Mouse (Mus musculus) hindbrain, postnatal 0 days (tissue): ENCODE data around the gene Kirrel3. TPM values are rescaled to one million over a fixed set of nuclear protein-coding genes. Genes with fewer than 3 reads are reported as not detected.

ENCODE experiments used
- ATAC-seq: fragments of 200-750 bp; cut with Nextera tagmentation; 2 replicates; pipeline ENCODE4 v1.8.0; 2017; ENCODE audit warnings: mild to moderate bottlenecking, moderate TSS enrichment, moderate library complexity
- DNase-seq: peaks from one replicate; pipeline ENCODE4 v3.0.0-alpha.2; 2015; ENCODE audit warnings: low spot score
- H3K27ac ChIP-seq: fragments of 300-500 bp; sonication (generic); 2 replicates; pipeline ENCODE4 v1.5.1; 2014; ENCODE audit warnings: mild to moderate bottlenecking
- H3K27me3 ChIP-seq: fragments of 300-500 bp; sonication (generic); 2 replicates; pipeline ENCODE4 v1.6.1; 2014; ENCODE audit warnings: low read length, mixed read lengths; ENCODE audit not compliant: insufficient read depth
- H3K36me3 ChIP-seq: fragments of 300-500 bp; sonication (generic); 2 replicates; pipeline ENCODE4 v1.6.1; 2014; ENCODE audit warnings: low read length, mixed read lengths; ENCODE audit not compliant: insufficient read depth
- H3K4me1 ChIP-seq: fragments of 300-500 bp; sonication (generic); 2 replicates; pipeline ENCODE4 v1.6.1; 2014; ENCODE audit warnings: antibody characterized with exemption, low read length, mixed read lengths; ENCODE audit not compliant: insufficient read depth
- H3K4me2 ChIP-seq: fragments of 300-500 bp; sonication (generic); 2 replicates; pipeline ENCODE4 v1.6.1; 2014; ENCODE audit warnings: low read depth, mild to moderate bottlenecking, low read length, moderate library complexity, mixed read lengths
- H3K4me3 ChIP-seq: fragments of 300-500 bp; sonication (generic); 2 replicates; pipeline ENCODE4 v1.5.1; 2014; ENCODE audit warnings: low read length
- H3K9ac ChIP-seq: fragments of 300-500 bp; sonication (generic); replicated peaks from 2 replicates; pipeline ENCODE4 v1.6.1; 2014; ENCODE audit warnings: mild to moderate bottlenecking, low read length, moderate library complexity, mixed read lengths
- H3K9me3 ChIP-seq: fragments of 300-500 bp; sonication (generic); 2 replicates; pipeline ENCODE4 v1.6.1; 2016; ENCODE audit warnings: low read length, mixed read lengths
- CTCF ChIP-seq: IDR thresholded peaks from 2 replicates; pipeline ENCODE4 v1.5.1; 2016; ENCODE audit warnings: antibody characterized with exemption, control low read depth, low read depth
- WGBS: fragments of 180-500 bp; shearing (Covaris S2); extraction: QIAGEN DNeasy Blood & Tissue Kit; methylation state at CpG from one replicate; pipeline ENCODE4 v1.1.7; 2014; 5-methylcytosine and 5-hydroxymethylcytosine counted together
- polyA plus RNA-seq: library from polyadenylated mRNA; unstranded; fragments of >200 nt; fragmentation: Nextera tagmentation; extraction: Ambion mirVana; gene quantifications from 2 replicates; pipeline ENCODE4 v1.2.1, GENCODE M21; 2015
- total RNA-seq: library from RNA; depleted of rRNA; stranded (reverse); fragments of >200 nt; gene quantifications from 2 replicates; pipeline ENCODE4 v1.2.3, GENCODE M21; 2014

Kirrel3 gene
- total and polyA plus RNA-seq, 2 experiments from 2014 or later: 40.6 to 44.9 TPM

GRCm38 (mm10) chr9:34953420-34953819 is 467.7 kb downstream of the Kirrel3 start:
- WGBS: 47% methylated on average over 11 of the region's 11 CpGs
- H3K36me3 ChIP-seq: no peaks in the 10 kb centered on the region
- no peaks in the 10 kb centered on the region for H3K4me1 ChIP-seq
- ATAC-seq: peak; percentile 38; the same call in 1 of the 2 replicates
- no peaks in the 10 kb centered on the region for H3K27me3 ChIP-seq
- TF ChIP-seq CTCF: no peak
- no peak overlapping the region for H3K4me2 ChIP-seq
- no peaks in the 10 kb centered on the region for H3K9me3 ChIP-seq
- no peak for DNase-seq
- H3K9ac ChIP-seq: no peak overlapping the region
- H3K4me3 ChIP-seq: no peak overlapping the region
- H3K27ac ChIP-seq: no peak overlapping the region

- ATAC-seq: peak; percentile 50; the same call in 1 of the 2 replicates
- H3K27ac ChIP-seq: no peak overlapping the region
- no peak overlapping the region for H3K4me3 ChIP-seq
These were observed 468.5 kb downstream of the Kirrel3 start for GRCm38 (mm10) chr9:34954212-34954611.

GRCm38 (mm10) chr9:34956512-34956911 is 470.8 kb downstream of the Kirrel3 start:
- Histone ChIP-seq H3K4me1 (no peaks in the 10 kb centered on the region), H3K9me3 (no peaks in the 10 kb centered on the region), H3K4me3 (no peak overlapping the region), H3K27ac (no peak overlapping the region), H3K4me2 (no peak overlapping the region), H3K27me3 (no peaks in the 10 kb centered on the region), H3K9ac (no peak overlapping the region), H3K36me3 (no peaks in the 10 kb centered on the region)
- 74% methylated on average over 3 of the region's 3 CpGs for WGBS
- no peak for TF ChIP-seq CTCF
- DNase-seq (no peak), ATAC-seq (no peak)

More at GRCm38 (mm10) chr9:34954212-34954611, 468.5 kb downstream of the Kirrel3 start:
- 55% methylated on average over 5 of the region's 5 CpGs for WGBS
- TF ChIP-seq CTCF: peak; percentile 70
- peak; percentile 79 for DNase-seq
- no peaks in the 10 kb centered on the region for H3K36me3 ChIP-seq
- H3K9ac ChIP-seq: no peak overlapping the region
- no peaks in the 10 kb centered on the region for H3K9me3 ChIP-seq
- no peaks in the 10 kb centered on the region for H3K27me3 ChIP-seq
- H3K4me2 ChIP-seq: no peak overlapping the region
- H3K4me1 ChIP-seq: no peaks in the 10 kb centered on the region

GRCm38 (mm10) chr9:34957691-34958090 is 472.0 kb downstream of the Kirrel3 start:
- no peak for ATAC-seq

GRCm38 (mm10) chr9:34958183-34958830 is 472.6 kb downstream of the Kirrel3 start:
- Histone ChIP-seq H3K27me3 (no peaks in the 10 kb centered on the region), H3K4me1 (no peaks in the 10 kb centered on the region), H3K4me2 (no peak overlapping the region), H3K27ac (no peak overlapping the region), H3K36me3 (no peaks in the 10 kb centered on the region), H3K4me3 (no peak overlapping the region), H3K9ac (no peak overlapping the region), H3K9me3 (no peaks in the 10 kb centered on the region)
- ATAC-seq (no peak), DNase-seq (no peak)
- no peak for TF ChIP-seq CTCF
- 61% methylated on average over 5 of the region's 5 CpGs for WGBS

More at GRCm38 (mm10) chr9:34957691-34958090, 472.0 kb downstream of the Kirrel3 start:
- TF ChIP-seq CTCF: no peak
- DNase-seq: peak; percentile 62
- no peak overlapping the region for H3K27ac ChIP-seq
- no peaks in the 10 kb centered on the region for H3K4me1 ChIP-seq
- no peak overlapping the region for H3K4me2 ChIP-seq
- no peaks in the 10 kb centered on the region for H3K36me3 ChIP-seq
- no peaks in the 10 kb centered on the region for H3K9me3 ChIP-seq
- WGBS: 42% methylated on average over 6 of the region's 6 CpGs
- no peaks in the 10 kb centered on the region for H3K27me3 ChIP-seq
- no peak overlapping the region for H3K4me3 ChIP-seq
- no peak overlapping the region for H3K9ac ChIP-seq

GRCm38 (mm10) chr9:34960736-34961135 is 475.0 kb downstream of the Kirrel3 start:
- no peak overlapping the region for H3K27ac ChIP-seq
- no peak for DNase-seq

GRCm38 (mm10) chr9:34961171-34961570 is 475.5 kb downstream of the Kirrel3 start:
- ATAC-seq (no peak), DNase-seq (no peak)
- Histone ChIP-seq H3K27me3 (no peaks in the 10 kb centered on the region), H3K4me3 (no peak overlapping the region), H3K27ac (no peak overlapping the region), H3K36me3 (no peaks in the 10 kb centered on the region), H3K4me2 (no peak overlapping the region), H3K9me3 (no peaks in the 10 kb centered on the region), H3K4me1 (peaks cover 9% of the 10 kb centered on the region; the same call in 1 of the 2 replicates), H3K9ac (no peak overlapping the region)
- WGBS: 72% methylated on average over 14 of the region's 14 CpGs
- no peak for TF ChIP-seq CTCF

More at GRCm38 (mm10) chr9:34960736-34961135, 475.0 kb downstream of the Kirrel3 start:
- Histone ChIP-seq H3K36me3 (no peaks in the 10 kb centered on the region), H3K4me1 (peaks cover 9% of the 10 kb centered on the region; the same call in 1 of the 2 replicates), H3K27me3 (no peaks in the 10 kb centered on the region), H3K4me2 (no peak overlapping the region), H3K9ac (no peak overlapping the region), H3K9me3 (no peaks in the 10 kb centered on the region), H3K4me3 (no peak overlapping the region)
- ATAC-seq: no peak
- TF ChIP-seq CTCF: no peak
- WGBS: 57% methylated on average over 12 of the region's 12 CpGs
